Mouse (Mus musculus) CD8-positive naive resting alpha-beta T cell, adult 2 months (primary cell): ENCODE measurements around the gene Cfl1.
A peak's percentile ranks its signal among the peaks of the same experiment; 100 is the strongest.

Experiments used
- DNase-seq, 2 experiments: peaks; one replicate each; pipeline ENCODE4 v3.0.0; 2022; ENCODE audit warnings: low read depth in 2 of 2, low spot score in 2 of 2

The Cfl1 gene

GRCm38 (mm10) chr19:5463791-5464562 lies 26.3 kb upstream of the Cfl1 start:
- DNase-seq = peak; percentile 49 to 65

DNA sequence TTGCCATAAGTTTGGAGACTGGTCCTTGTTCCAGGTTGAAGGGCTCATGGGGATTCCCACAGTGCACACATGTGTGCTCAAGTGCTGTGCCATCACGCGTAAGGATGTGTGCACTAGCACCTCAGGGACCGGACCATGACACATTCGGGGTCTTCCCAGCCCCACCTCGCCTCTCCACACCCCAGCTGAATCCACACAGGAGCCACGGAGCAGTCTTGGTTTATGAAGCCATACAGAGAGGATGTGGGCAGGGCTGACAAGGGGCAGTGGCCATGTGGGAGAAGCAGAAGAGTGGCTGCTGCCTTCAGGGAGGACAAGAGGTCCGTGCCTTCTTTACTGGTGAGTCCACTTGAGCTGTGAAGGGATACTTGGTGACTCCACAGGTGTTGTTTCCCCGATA lies 25.2 kb upstream of the Cfl1 start:
- no peak for DNase-seq

DNA sequence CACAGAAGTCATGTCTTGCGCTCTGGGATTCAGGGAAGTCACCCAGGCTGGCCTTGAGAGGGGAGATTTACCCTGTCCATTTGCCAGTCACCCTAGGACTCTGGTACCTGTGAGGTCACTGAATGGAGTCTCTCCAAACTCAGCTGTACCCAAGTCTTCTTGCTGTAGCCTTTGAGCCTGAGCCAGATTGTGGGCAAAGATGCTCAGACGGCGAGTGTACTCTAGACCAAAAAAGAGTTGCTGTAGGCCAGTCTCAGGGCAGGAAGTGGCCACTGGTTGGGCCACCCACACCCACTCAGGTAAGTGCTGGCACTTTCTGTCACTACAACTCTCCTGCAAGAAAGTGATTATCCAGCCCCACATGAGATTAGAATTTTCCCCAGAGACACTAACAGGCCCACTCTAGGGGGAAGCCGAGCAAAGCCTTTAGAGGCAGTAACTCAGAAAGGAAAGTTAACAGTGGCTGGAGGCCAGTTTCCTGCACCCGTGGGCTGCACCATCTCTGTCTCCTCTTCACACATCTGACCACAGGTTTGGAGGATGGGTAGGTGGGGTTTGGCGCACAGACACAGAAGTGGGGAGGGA lies 23.2 kb upstream of the Cfl1 start:
- DNase-seq = no peak

- peak; percentile 49 to 63 for DNase-seq
Measured at GRCm38 (mm10) chr19:5468374-5468773, 21.9 kb upstream of the Cfl1 start, which contains the start of gene Ctsw. Gene Ctsw, minus strand, starts transcription at chr19:5468507.

GRCm38 (mm10) chr19:5471846-5472245 lies 18.4 kb upstream of the Cfl1 start:
- no peak for DNase-seq

DNA sequence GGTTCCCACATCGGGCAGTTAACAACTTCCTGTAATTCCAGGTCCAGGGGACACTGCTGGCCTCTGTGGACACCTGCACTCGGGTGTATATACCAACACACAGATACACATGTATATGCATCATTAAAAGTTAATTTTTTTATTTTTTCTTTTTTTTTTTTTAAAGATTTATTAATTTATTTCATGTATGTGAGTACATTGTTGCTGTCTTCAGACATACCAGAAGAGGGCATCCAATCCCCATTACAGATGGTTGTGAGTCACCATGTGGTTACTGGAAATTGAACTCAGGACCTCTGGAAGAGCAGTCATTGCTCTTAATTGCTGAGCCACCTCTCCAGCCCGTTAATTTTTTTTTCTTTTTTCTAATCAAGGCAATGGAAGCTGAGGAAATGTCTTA lies 17.4 kb upstream of the Cfl1 start:
- DNase-seq = no peak

DNA sequence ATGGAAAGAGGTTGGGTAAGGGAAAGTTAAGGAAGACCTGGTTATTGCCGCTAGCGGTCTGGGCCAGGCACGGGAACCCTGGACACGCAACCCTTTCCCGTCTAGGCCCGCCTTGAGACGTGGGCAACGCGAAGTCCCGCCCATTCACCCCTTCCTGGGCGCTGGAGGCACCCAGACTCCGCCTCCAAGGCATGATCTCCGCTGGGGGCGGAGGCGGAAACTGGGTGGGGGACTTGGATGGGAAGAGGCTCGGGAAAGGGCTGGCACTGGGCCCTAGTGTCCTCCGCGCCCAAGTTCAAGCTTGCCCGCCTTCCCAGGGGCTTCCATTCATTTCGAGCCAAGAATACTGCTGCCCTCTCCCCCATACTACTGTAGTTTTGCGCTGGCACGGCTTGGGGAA lies 16.5 kb upstream of the Cfl1 start, which contains the start of gene Efemp2:
Gene Efemp2, plus strand, starts transcription at position 235 of the 400 bp plus-strand sequence.
- DNase-seq = peak in 1 of 2 experiments; percentile 20

- no peak for DNase-seq
Measured at GRCm38 (mm10) chr19:5474281-5475068, 15.8 kb upstream of the Cfl1 start.

GRCm38 (mm10) chr19:5475069-5475714 lies 15.1 kb upstream of the Cfl1 start:
- DNase-seq = no peak

- no peak for DNase-seq
Measured at GRCm38 (mm10) chr19:5477004-5477667, 13.1 kb upstream of the Cfl1 start.

DNA sequence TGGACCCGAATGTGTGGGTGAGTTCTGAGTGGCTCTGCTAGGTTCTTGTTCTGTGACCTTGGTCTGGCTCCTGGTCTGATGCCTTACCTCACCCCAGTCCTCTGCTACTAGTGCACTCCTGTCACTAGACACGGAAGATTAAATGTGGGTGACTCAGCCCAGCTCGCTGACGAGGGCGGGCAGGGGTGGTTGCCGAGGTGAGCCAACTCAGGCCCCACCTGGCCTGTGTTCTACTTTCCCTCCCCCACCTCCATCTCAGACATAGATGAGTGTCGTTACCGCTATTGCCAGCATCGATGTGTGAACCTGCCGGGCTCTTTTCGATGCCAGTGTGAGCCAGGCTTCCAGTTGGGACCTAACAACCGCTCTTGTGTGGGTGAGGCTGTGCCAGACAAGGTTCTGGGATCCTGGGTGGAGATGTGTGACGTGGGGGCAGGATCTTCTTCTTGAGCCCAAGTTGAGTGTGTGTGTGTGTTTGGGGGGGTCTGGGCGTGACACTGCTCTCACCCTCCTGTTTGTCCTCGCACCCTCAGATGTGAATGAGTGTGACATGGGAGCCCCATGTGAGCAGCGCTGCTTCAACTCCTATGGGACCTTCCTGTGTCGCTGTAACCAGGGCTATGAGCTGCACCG lies 12.5 kb upstream of the Cfl1 start:
- DNase-seq = no peak

DNA sequence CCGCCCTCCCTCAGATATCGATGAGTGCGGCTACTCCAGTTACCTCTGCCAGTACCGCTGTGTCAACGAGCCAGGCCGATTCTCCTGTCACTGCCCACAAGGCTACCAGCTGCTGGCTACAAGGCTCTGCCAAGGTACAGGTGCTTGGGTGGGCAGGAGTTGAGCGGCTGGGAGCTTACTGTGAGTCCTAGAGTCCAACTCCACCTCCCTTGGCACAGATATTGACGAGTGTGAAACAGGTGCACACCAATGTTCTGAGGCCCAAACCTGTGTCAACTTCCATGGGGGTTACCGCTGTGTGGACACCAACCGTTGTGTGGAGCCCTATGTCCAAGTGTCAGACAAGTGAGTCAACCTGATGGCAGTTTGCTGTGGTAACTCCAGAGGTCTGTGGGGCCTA lies 10.2 kb upstream of the Cfl1 start:
- no peak for DNase-seq

DNA sequence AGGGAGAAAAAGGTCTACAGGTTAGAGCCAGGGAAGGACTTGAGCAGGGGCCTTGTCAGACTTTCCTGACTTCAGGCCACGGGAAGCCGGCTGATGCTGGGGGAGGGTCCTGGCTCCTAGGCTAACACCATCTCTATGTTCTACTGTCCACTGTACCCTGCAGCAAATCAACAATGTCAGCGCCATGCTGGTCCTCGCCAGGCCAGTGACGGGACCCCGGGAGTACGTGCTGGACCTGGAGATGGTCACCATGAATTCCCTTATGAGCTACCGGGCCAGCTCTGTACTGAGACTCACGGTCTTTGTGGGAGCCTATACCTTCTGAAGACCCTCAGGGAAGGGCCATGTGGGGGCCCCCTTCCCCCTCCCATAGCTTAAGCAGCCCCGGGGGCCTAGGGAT lies 8.9 kb upstream of the Cfl1 start:
- no peak for DNase-seq

DNA sequence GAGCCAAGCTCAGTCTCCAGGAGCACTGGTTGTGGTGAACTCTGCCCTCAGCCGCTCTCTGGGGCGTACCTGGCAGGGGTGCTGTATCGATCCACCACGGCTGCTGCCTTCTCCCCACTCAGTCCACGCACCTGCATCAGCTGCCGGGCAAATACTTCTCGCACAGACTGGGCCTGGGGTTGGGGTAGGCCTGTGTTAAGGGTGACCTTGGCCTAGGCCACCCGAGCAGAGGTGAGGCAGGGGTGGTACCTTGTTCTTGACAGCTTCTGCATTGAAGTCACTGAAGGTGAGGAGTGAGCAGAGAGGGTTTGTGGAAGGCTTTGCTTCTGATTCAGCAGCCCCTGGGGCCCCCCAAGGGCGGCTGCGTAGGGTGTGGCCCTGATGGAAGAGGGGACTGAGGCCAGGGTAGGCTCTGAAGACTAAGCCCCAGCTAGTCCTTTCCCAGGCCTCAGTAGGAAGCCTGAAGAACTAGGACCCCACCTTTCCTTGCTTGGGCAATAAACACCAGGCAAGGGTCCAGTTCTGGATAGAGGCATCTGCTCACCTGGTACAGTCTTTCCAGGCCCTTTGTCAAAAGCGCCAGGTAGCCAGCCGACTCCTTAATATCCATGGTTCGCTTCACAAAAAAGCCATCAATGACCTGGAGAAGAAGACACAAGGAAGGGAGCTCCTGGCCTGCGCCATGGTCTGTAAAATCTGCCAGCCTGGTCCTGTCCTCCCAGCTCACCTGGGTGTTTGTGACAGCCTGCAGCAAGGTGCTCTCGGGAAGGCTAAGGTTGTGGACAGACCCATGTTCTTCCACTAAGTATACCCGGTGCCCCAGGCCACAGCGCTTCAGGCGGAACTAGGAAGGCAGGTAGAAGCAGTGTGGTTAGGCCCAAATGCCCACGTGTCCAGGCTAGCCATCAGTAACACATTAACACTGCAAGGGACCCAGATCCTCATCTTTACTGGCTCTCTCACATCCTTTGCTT lies 6.6 kb upstream of the Cfl1 start:
- no peak for DNase-seq

- no peak for DNase-seq
Measured at GRCm38 (mm10) chr19:5484496-5484895, 5.8 kb upstream of the Cfl1 start.

DNA sequence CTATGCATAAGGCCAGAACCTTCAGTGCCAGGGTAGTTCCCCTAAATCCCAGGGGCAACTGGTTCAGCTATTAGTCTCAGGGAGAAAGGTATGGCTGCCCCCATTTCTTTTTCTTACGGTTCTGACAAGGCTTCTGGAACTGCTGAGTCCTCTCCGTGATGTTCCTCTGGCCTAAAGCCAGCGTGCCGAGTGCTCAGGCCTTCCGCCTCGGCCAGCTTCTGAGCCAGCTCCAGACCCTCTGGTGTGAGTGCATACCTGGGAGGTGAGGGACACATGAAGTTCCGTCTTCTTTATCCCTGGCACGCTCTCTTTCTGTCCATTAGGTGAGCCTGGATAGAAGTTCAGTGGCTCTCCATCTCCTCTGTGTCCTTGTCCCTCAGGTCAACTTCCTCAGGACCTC lies 4.9 kb upstream of the Cfl1 start:
- no peak for DNase-seq

GRCm38 (mm10) chr19:5485821-5486220 lies 4.4 kb upstream of the Cfl1 start:
- no peak for DNase-seq

GRCm38 (mm10) chr19:5486286-5486685 lies 4.0 kb upstream of the Cfl1 start:
- DNase-seq = no peak

- no peak for DNase-seq
Measured at GRCm38 (mm10) chr19:5486771-5487170, 3.5 kb upstream of the Cfl1 start.
